Mouse (Mus musculus): ENCODE results near the gene Taldo1. TPM values are rescaled to one million over a fixed set of nuclear protein-coding genes. Genes with fewer than 3 reads are reported as not detected.
"Not testable (repeated sequence)": the region's sequence is repeated elsewhere in the genome, so short reads cannot be mapped to it uniquely, and the experiment has no call there.

The Taldo1 gene
- total RNA-seq, 2 experiments from 2014 or later, result 125 to 126 TPM

- DNase-seq, result no peak
- intact Hi-C loops (cut with DNase I), result no loop called here
Observed at GRCm38 (mm10) chr7:141381068-141381835, 10.7 kb upstream of the Taldo1 start.

- intact Hi-C loops (cut with DNase I), result no loop called here
- DNase-seq, result no peak
Observed at GRCm38 (mm10) chr7:141387807-141388486, 4.1 kb upstream of the Taldo1 start.

DNA sequence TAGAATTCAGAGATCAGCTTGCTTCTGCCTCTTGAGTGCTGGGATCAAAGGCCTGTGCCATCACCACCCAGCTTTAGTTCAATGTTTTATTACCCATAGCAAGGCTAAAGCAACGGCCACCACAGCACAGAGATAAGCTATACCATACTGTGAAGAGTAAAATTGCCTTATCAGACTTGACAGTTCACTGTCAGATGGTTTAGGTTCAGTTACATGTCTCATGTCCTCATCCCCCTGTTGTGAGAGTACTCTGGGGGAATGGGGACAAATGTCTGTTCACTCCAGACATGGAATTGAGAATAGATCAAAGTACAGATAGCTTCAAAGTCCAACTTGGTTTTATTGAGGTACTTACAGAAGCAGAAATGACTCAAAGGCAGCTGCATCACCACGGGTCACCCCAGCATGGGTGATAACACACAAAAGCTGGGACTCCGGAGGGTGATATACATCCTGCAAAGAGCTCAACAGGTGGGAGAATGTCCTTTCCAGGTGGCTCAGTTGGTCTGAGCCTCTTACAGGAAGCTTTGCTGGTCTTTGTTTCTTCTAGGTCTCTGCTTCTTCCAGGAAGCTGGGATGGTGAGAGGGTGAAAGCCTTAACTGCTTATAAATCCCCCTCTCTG lies 3.4 kb upstream of the Taldo1 start:
- intact Hi-C loops (cut with DNase I), result no loop called here
- DNase-seq, result no peak

- no peak for DNase-seq
- intact Hi-C loops (cut with DNase I), result no loop called here
Observed at GRCm38 (mm10) chr7:141390326-141391259, 1.4 kb upstream of the Taldo1 start.

DNA sequence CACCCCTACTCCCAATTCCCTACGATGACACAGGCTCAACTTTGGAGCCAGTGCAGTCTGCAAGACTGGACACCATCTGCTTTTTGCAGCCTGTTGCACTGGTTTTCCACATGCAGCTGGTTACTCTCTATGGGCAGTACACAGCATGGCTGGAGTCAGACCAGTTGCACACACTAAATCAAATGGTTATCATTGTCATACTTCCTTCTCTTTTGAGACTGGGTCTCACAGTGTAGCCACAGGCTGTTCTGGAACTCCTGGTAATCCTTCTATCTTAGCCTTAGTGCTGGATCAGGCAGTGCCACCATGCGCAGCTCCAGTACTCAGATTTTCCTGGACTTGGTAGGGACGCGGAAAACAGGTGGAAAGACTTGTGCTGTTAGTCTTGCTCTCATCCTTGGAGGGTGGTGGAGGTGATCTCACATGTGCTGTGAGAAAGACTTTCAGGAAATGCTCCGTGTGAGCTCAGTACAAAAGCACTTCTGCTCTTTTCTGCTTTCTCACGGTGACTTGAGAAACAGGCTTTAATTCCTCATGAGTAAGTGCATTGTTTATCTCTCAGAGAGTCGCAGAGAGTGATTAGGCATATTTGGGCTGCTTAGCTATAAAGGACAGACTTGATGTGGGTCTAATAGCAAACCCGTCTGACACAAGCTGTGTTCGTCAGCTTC lies 688 bp downstream of the Taldo1 start:
- intact Hi-C loops (cut with DNase I), result no loop called here
- no peak for DNase-seq

GRCm38 (mm10) chr7:141394158-141394557 lies 2.2 kb downstream of the Taldo1 start:
- DNase-seq, result no peak
- intact Hi-C loops (cut with DNase I), result no loop called here

- intact Hi-C loops (cut with DNase I), result no loop called here
- DNase-seq, result peak; percentile 68 to 78
Observed at GRCm38 (mm10) chr7:141394771-141395170, 2.8 kb downstream of the Taldo1 start.

DNA sequence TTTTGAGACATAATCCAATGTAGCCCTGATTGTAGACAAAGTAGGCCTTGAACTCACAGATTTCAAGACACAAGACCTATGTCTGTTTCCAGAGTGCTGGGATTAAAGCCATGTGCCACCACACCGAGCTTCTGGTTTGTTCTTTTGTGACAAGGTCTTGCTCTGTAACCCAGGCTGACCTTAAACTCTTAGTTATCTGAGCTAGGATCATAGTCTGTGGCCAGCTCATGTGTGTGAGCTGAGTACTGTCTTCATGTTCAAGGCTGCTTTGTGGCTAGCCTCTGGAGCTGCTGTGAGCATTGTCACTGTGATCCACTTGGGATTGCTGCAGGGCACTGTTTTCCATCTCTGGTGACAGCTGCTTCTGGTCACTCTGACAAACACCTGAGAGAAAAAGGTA lies 3.3 kb downstream of the Taldo1 start:
- intact Hi-C loops (cut with DNase I), result no loop called here
- DNase-seq, result no peak

DNA sequence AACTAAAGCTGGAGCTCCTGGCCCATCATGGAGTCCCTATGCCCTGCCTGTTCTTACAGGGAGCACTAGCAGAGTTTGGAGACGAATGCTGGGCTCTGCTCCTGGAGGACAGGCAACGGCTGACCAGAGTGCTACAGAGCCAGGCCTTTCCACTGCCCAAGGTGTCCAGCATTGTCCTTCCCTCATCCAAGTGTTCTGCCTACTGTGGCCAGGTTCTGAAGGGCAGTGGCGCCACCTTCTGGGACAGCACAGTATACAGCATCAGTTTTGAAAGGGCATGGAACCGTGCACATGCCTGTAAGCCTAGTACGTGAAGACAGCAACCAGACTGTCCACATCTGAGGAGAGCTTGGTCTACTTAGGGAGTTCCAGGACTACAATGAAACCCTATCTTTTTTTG lies 11.3 kb downstream of the Taldo1 start:
- peak; percentile 62 to 73 for DNase-seq

DNA sequence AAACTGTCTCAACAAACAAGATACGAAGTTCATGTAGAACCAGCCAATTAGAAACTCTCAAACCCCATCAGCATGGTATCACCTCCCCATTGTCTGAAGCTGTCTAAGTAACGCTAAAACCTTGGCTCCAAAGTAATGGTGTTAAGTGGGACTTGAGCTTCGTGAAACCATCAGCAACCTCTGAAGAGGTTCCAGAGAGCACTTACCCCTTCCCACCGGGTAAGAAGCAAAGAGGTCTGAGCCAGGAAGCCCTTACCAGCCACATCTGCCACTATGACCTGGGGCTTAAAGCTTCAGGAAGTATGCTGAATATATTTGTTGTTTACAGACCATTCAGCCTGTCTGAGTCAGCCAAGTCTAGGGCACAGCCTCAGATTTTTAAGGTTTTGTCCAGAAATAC lies 13.5 kb downstream of the Taldo1 start:
- intact Hi-C loops (cut with DNase I), result no loop called here
- DNase-seq, result no peak

More for the DNA sequence above, 11.3 kb downstream of the Taldo1 start:
- intact Hi-C loops (cut with DNase I), result no loop called here

GRCm38 (mm10) chr7:141407670-141408069 lies 15.7 kb downstream of the Taldo1 start:
- DNase-seq, result not testable (repeated sequence)
- intact Hi-C loops (cut with DNase I), result loop anchor here (2.0 kb wide), 1 partner anchor 117 kb away; no protein-coding TSS in a partner anchor

- DNase-seq, result peak; percentile 87 to 93
- intact Hi-C loops (cut with DNase I), result loop anchor here (1.0 to 2.0 kb wide), 2 partner anchors 28 to 116 kb away; partner anchors contain the start of gene Slc25a22
Observed at GRCm38 (mm10) chr7:141408833-141409232, 16.8 kb downstream of the Taldo1 start.

DNA sequence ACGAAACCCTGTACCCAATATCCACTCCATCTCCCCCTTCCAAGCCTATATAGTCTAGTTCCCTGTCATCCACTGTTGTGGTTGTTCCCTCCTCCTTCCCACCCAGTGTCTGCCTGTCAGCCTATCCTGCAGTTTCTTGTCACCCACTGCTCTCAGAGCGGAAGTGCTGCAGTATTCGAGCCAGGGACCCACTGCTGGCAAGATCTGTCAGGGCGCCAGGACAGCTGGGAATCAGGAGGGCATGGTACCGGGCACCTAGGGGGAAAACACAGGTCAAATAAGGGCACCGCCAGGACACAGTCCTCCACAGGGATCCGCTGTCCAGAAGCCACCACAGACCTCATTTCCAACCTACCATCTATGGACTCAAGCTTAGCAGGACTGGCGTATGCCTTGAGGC lies 18.6 kb downstream of the Taldo1 start:
- intact Hi-C loops (cut with DNase I), result loop anchor here (5.0 kb wide), 1 partner anchor 47 kb away; the partner anchor contains the start of gene Pnpla2

DNA sequence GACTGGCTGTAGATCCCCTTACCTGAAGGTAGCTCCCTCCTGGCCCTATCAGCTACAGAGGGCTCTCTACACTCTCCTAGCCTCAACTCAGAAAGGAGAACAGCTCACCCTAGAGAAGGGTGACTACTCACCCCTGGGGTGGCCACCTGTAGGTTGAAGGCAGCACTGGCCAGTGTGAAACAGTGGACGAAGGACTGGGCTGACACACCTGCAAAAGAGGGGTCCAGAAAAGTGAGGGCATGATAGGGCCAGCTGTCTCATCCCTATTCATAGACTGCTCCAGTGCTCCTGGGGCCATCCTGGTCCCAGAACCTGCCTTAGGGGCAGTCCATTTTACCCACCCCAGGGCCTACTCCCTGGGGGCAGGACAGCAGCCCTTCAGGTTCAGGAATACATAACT lies 19.7 kb downstream of the Taldo1 start:
- intact Hi-C loops (cut with DNase I), result loop anchor here (5.0 kb wide), 1 partner anchor 46 kb away; the partner anchor contains the start of gene Pnpla2
- DNase-seq, result no peak

More for the DNA sequence above, 18.6 kb downstream of the Taldo1 start:
- DNase-seq, result no peak

DNA sequence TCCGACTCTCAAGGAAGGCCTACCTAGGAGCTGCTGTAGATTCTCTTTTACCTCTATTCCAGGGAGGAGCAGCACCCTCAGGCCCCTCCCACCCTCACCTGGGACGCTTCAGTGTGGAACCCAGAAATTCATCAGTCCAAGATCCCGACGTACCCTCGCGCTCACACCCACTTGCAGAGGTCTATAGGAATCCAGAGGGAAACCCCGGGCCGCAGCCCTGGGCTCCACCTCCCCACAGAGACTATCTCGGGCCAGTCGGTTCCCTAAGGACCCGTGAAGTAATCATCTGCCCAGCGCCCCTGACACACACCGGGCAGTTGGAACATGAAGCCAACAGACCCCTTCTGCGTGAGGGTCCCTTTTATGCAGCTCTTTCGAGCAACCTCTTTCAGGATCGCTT lies 21.3 kb downstream of the Taldo1 start:
- intact Hi-C loops (cut with DNase I), result loop anchor here (5.0 kb wide), 1 partner anchor 44 kb away; the partner anchor contains the start of gene Pnpla2
- DNase-seq, result no peak

DNA sequence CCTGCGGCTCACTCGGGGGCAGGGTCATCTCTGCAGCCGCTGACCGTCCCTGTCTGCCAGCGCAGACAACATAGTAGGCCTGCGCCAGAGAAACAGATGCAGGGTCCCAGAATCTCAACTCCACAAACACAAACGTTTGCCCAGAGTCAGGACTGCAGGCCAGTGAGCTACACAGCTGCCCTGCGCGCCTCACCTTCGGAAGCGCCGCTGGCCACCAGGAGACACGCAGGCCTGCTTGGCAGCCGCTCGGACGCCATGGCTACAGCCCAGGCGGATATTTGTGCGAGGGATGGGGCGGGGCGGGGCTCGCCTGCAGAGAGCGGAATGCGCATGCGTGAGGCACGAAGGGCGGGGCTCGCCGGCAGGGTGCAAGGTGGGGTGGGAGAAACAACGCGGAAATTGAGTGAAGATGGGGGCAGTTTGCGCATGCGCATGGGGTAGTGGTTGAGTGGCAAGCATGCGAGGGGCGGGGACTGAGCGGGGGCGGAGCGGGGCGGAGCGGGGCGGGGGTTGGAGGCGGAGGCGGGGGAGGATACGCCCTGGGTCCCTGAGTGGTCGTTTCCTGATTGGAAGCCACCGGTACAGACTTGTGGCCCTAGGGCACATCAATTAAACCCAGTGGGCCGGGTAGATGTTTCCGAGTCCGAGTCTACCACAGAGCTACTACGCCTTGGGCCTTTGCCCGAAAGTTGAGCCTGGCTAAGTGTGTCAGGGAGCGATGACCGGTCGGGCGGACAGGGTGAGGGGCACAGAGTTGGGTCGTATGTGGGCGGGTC lies 22.0 kb downstream of the Taldo1 start, which contains the start of gene Gatd1:
Gatd1 (minus strand) TSS at position 328 of the 776 bp plus-strand sequence.
- intact Hi-C loops (cut with DNase I), result loop anchor here (5.0 kb wide), 1 partner anchor 43 kb away; the partner anchor contains the start of gene Pnpla2
- peak; percentile 100 for DNase-seq

- intact Hi-C loops (cut with DNase I), result no loop called here
- no peak for DNase-seq
Observed at GRCm38 (mm10) chr7:141416144-141416841, 24.3 kb downstream of the Taldo1 start.
